Mouse (Mus musculus) T-helper 2 cell (primary cell): ENCODE measurements around the gene Far1.

ENCODE experiments used
- in situ Hi-C: fragments of 300-600 bp; cut with MboI, MseI; formaldehyde crosslinking; loops from one replicate; pipeline ENCODE4 v1.15.1; 2025; ENCODE audit warnings: high pct_unique_total_duplicates

The Far1 gene

DNA sequence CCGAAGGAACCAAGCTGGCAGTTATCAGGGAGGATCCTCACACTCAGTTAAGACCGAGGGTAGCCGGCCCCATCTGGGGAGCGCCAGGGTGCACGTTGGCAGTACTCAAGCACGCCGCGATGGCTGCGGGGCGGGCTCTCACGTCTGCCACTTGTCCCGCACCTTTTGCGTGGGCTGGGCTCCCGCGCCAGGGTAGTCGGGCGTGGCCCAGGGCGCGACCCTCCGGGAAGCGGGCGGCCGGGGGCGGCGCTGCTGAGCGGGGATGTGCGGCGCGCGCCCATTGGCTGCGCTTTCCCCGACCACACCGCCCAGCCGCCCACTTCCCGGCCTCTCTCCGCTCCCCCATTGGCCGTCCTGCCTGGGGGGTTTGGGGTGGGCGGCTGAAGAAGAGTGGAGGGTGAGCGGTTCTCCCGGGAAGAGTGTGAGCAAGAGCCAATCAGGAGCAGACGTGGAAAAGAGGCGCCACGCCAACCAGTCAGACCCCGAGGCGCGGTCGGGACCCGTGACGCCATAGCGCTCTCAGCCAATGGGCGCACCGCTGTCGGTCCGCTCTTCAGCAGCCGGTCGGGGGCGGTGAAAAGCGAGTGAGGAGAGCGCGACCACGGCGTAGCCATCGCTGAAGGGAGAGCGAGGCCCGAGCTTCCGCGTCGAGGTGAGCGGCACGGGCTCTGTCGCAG lies at the start of gene Far1:
Far1 (plus strand) TSS at position 549 of the 677 bp plus-strand sequence.
- in situ Hi-C loops = loop anchor here (5.0 kb wide), 1 partner anchor 141 kb away; no protein-coding TSS in a partner anchor

DNA sequence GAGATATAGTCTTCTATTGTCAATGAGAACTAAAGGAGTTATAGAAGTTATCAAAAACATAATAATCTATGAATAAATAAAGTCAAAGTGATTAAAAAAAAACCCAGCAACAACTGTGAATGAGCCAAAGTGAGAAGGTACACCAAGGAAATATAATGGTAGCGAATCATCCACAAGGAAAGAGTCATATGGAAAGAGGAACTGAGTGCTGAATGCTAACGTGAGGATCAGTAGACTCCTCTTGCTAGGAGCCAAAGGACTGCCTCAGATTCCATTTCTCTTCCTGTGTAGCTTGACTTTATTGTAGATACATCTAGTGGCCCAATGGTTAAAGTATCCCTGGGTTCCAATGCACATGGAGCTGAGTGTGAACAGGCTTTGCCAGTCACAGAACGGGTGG lies 45.3 kb upstream of the Far1 start:
- in situ Hi-C loops = no loop called here

DNA sequence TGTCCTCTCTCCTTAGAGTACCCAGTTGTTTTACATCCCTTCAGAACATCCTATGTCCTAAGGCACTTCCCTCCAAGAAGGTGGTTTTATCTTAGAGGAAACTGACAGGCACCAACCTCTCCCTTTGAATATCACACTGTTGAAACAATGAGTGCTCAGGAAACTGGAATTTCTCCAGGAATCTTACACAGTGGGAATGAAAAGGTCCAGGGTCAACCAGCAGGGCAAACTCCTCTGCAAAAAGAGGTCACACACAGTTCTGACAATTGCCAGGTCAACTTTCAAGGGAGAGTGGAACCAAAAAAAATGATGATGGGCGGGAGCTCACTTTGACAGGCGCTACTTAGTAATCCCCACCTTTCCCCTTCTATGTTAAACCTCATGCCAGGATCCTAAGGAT lies 43.0 kb upstream of the Far1 start:
- in situ Hi-C loops = loop anchor here (10.0 kb wide), 1 partner anchor 1514 kb away; no protein-coding TSS in a partner anchor

DNA sequence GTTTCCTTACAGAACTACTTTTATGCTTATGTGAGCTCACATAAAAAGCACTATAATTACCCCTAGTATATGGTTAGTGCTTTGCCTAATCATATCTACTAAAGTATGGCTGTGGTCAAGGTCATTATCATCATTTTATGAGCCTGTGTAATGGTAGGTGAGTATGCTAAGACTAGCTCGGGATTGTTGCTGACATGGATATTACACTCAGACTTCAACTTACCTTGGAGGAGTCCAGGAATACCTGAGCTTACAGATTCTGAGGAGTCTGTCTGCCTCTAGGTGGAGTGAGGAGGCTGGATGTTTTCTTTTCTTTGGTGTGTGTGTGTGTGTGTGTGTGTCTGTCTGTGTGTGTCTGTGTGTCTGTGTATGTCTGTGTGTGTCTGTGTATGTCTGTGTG lies 42.0 kb upstream of the Far1 start:
- in situ Hi-C loops = loop anchor here (10.0 kb wide), 1 partner anchor 1513 kb away; no protein-coding TSS in a partner anchor

DNA sequence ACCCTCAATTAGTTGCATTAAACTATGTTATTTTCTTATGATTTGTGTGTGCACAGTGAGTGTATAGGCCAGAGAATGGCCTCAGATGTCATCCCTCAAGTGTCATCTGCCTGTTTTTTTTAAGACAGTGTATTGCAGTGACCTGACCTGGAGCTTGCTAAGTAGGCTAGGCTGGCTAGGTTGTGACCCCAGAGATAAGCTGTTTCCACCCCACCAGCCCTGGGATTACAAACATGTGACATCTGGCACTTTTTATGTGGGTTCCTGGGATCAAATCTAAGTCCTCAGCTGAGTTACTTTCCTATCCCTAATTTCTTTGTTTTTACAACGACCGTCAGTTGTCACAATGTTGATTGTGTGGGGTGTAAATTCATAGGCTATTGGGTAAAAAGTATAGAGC lies 17.8 kb upstream of the Far1 start:
- in situ Hi-C loops = no loop called here

DNA sequence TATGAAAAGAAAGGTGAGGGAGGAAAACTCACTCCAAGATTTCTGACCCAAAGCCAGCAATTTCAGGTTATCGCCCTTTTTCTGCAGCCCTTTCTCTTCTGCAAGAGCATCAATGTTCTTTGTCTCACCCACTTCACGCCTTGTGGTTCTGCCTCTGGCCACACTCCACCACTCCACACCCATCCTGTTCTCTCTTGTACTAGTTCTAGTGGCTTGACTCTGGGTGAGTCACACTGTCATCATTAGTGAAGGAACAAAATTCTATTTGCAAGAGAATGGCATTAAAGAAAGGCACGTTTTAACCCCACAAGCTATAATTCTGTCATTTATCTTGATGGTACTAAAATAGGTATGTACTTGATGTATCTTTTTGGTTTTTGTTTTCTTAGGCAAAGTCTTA lies 15.2 kb upstream of the Far1 start:
- in situ Hi-C loops = no loop called here

DNA sequence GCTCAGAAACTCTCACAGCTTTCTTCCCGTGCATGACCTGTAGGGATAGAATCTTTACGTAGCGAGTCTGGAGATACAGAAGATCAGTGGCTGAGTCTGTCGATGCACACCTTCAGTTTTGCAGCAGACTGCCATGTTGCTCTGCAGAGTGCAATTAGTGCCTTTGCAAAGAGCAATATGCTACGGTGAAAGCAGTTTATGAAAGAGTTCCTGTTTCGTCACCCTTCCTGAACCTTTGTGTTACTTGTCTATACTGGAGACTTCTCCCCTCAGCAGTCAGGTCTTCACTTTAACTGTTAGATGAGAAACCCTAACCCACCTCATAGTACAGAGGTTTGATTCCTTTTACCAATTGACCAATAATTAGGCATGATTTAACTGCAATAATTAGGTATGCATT lies 13.8 kb upstream of the Far1 start:
- in situ Hi-C loops = no loop called here

DNA sequence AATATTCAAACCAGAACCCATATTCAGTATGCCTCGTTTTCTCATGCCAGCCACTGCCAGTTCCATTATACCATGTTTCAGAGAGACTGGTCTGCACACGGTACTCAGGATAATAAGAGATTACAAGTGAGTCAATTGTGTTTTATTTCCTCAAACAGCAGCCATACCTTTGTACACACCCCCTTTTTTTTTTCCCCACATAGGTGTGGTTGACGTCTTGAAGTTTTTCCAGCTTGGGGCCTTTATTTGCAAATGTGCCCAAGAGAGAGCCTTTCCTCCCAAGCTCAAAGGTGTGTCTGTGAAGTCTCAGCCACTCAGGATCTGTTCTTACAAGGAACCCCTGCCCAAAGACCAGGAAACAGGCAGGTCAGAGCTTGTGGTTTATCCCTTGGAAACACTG lies 11.2 kb upstream of the Far1 start:
- in situ Hi-C loops = no loop called here

DNA sequence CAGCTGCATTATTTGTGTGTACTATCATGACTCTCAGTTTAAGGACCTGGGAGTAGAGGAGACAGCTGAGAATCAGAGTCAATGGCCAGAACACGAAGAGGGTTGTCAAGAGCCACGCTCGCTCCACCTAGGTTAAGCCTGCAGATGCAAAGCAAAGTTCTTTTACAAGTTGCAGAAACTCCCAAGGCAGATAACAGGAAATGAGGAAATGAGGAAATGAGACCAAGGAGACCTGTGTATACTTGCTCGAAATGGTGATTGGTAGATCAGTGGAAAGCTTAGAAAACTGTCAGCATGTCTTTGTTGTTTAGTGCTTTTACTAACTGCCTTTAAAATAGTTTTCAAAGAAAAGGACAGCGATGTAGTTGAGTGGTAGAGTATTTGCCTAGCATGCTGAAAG lies 8.6 kb upstream of the Far1 start:
- in situ Hi-C loops = no loop called here

DNA sequence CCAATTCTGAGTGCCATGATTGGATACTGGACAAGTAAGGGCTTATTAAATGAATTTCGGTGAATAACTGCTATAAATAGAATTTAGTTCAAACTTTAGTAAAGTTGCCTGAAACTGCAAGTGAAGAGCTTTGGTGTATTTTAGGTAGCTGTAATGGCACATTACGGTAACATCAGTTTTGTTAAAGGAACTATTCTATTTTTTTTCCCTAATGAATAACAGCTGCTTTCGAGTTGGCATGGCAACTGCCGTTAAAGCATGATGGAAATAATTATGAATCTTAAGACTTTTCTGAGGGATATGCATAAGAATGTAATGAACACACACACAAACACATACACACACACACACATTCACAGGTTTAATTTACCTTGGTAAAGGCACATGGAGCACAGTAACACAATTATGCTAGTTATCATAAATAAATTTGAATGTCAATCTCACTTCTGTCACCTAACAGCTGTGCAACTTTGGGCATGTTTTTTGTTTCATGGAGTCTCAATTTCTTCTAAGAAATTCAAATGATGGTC lies 8.1 kb upstream of the Far1 start:
- in situ Hi-C loops = no loop called here

DNA sequence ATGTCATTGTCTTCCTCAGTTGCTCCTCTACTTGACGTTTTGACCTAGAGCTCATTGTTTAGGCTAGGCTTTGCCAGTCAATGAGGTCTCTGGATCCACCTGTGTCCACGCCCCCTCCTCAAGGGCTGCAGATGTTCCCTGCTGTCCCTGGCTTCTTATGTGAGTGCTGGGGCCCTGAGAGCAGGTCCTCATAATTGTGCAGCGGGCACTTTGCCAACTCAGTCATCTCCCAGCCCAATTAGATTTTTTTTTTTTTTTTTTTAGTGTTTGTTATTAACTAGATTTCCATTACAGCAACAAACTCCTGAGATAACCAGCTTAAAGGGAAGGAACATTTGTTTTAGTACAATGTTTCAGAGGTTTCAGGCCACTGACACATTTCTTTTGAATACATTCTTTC lies 5.8 kb upstream of the Far1 start:
- in situ Hi-C loops = no loop called here

DNA sequence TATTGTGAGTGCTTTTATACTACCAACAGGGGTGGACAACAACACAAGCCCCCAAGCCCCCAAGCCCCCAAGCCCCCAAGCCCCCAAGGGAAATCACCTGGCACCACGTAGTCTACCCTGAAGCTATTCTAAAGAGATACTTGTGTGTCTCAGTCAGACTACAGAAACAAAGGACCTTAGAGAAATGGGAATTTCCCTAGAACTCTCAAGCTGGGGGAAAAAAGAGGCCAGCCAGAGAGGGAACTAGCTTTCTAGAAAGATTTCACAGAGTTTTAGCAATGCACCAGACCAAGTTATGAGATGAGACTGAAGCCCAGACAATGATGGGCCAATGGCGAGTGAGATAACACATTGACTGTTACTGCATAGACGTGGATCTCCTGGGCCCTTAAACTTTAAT lies 2.2 kb upstream of the Far1 start:
- in situ Hi-C loops = loop anchor here (5.0 kb wide), 1 partner anchor 139 kb away; no protein-coding TSS in a partner anchor

DNA sequence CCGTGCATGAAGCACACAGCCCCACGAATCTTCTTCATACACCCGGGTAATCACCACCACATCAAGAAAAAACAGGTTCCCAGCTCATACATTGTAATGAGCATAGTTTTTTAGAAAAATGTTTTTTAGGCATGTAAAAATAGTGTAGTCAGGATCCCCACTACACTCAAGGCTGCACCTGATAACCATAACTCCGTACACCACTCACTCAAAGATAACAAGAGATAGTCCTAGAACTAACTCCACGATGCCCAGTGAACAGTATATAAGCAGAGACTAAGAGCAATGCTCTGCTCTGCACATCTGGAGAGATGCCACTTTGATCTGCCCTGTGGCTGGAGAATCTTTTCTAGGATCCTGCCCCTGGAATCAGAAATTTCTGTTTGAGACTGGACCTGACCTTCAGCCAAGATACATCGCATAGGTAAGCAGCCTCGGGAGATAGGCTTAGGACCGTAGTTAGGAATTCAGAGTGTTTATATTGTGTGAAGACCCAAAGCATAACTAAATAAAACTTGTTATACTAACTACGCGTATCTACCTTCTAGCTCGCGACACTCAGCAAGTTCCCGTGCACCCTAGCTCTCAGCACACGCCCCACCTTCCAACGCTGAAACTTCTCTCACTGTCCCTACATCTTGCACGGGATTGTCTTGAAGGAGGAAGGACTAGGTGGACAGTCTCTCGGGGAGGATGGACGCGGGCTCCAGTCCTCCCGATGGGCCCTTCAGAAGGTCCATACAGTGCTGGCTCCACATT lies 928 bp upstream of the Far1 start:
- in situ Hi-C loops = loop anchor here (5.0 kb wide), 1 partner anchor 140 kb away; no protein-coding TSS in a partner anchor

DNA sequence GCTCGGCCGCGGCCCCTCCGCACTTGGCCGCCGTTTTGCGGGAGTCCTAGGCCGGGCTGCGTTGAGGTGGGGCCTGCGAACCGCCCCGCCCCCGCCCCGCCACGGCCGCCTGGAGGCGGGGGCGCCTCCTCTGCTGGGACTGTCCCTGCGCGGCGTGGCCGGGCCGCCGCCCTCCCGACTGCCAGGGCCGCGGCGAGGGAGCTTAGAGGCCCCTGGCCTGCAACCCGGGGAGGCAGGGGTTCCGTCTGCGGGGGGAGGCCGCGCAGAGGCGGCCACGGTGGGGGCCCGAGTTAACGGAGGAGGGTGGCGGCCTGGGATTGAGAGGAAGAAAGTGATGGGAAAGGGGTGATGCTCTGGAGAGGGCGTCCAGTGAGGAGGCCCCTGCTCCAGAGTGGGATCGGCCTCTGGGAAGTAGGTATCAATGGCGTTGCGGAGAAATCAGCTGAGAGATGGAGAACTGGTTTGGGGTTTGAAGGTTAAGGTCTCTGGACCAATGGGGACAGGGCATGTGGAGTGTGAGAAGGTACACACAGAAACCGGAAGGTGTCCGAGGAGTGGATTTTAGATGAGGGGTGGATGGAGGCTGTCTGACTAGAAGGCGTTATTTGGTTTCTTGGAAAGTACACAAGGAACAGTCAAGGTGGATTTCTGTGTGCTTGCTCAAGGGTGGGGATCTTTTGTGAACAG lies 472 bp downstream of the Far1 start:
- in situ Hi-C loops = loop anchor here (5.0 kb wide), 1 partner anchor 142 kb away; no protein-coding TSS in a partner anchor

DNA sequence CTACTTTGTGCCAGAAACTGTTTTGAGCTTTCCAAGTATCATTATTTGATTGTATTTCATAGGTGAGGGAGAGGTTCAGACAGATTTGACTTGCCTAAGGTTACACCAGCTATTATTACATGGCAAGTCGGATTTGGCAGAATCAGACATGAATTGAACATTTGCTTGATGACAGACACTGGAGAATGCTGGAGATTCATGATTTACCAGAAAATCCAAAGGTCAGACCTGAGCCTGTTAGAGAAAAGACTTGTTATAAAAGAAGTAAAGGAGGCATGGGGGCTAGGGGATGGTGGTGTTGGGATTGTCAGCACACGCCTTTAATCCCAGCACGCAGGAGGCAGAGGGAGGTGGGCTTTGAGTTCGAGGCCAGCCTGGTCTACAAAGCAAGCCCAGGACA lies 2.2 kb downstream of the Far1 start:
- in situ Hi-C loops = no loop called here

DNA sequence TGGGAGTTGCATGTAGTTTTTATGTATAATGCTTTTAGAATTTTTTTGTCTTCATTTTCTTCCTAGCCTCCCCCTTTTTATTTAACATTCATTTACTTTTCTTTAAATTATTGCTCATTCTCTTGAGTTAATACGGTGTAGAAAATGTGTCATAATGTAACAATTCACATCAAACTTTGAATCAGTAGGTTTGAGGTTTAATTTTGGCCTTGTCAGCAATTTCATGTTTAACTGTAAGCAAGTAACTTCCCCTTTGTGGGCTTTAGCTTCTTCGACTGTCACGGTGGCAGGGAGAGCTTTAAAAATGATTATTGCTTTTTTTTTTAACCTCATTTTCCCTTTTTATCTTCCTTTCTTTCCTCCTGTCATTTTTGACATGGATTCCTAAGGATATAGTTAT lies 4.8 kb downstream of the Far1 start:
- in situ Hi-C loops = no loop called here

DNA sequence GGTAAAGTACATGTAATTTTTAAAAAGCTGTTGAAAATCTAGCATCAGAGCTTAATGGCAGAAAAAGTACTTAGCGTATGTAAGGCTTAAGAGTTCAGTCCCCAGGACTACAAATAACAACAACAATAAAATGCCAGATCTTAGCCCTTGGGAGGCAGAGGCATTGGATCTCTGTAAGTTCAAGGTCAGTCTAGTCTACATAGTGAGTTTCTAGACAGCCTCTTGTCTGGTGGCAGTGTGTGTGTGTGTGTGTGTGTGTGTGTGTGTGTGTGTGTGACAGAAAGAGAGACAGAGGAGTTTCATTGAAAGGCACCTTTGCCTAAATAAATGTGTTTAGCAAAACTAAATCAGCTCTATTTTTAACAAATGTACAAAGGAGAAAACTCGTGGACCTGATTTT lies 5.3 kb downstream of the Far1 start:
- in situ Hi-C loops = no loop called here

DNA sequence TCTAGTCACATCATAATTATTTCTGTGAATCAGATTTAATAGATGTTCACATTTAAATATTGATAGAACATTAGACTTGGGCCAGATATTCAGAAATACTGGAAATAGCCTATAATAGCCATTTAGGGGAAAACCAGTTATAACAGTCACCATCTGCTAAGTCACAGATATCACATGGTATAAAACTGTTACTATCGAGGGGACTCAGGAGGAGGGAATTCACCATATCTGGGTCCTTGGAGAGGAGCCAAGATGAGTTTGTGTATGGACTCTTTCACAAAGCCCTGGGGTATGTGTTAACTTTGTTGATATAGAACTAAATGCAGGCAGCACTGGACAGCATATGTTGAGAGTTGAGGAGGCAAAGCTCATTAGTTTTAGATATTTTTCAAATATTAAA lies 29.5 kb downstream of the Far1 start:
- in situ Hi-C loops = no loop called here

DNA sequence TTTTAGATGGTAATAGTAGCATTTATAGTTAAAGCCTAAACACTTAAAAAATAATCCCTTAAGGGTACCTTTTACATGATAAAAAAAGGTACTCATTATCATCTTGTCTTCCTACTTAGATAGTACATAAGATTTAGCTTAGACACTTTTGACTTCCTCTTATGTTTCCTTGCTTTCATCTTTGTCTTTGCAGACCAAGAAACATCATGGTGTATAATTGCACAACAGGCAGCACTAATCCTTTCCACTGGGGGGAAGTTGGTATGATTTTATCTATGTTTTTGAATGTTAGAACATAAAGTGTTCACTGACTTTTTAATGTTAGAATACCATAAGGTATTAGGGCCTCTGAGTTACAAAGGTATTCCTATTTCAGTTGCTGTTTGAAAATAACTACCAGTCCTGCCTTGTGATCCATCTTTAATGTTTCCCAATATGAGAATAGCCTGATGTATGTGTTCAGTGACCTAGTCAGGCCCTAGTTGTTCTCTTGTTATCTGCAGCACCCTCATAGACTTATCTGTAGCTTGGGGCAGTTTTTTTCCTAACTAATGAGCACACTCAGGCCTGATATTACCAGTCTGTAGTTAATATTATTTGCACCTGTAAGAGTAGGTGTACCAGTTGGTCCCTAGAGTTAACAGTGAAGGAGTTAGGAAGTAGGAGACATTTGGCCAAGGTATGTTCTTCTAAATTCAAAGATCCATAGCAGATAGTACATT lies 38.3 kb downstream of the Far1 start:
- in situ Hi-C loops = no loop called here

DNA sequence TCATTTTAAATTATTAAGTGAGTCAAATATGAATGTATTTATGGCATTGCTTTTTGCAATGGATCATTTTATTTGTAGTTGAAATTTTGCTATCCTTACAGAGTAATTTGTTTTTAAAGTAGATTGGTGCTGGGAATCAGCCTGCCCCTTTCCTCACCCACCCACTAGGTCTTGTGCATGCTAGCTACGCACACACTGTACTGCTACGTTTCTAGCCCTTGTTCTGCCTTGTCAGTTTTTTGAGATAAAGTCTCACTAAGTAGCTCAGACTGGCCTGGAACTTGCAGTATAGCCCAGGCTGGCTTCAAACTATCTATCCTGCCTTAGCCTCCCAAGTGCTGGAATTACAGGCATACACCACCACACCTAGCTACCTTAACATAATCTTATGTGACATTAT lies 38.9 kb downstream of the Far1 start:
- in situ Hi-C loops = no loop called here

DNA sequence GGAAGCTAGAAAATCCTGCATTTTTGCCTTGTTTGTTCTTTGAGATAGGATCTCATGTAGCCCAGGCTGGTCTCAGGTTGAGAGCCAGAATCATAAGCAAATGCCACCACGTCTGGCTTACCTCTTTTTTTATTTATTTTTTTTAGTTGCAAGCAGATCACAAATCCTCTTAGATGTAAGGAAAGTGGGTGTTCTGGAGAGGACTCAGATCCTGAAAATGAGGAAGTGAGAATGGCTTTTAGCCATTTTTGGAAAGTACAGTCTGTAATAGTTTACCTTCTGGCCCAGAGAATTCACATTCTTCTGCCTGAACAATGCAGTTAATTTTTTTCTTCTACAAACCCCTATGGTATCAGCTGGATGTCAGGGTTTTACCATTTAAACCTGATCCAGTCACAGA lies 42.5 kb downstream of the Far1 start:
- in situ Hi-C loops = no loop called here

DNA sequence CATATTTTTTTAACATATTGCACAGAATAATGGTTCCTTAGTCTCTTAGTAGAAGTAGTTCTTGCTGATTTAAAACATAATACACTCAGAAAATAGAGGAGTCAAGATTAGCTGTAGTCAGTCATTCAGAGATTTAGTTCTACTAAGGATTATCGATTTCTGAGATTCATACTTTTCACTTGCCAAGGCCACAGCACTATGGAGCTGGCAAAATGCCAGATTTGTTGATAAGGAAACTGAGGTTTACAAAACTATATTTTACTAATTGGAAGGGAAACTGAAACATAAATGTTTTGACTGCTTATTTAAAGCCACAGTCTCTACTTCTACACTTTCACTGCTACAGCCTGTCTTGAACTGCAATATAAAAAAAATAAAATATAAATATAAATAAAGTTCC lies 53.3 kb downstream of the Far1 start:
- in situ Hi-C loops = no loop called here
